Mouse (Mus musculus) midbrain, embryonic 13.5 days (tissue): ENCODE data around the gene Rbl1. TPM values are rescaled to one million over a fixed set of nuclear protein-coding genes. Genes with fewer than 3 reads are reported as not detected.

ENCODE experiments used
- ATAC-seq: fragments of 200-750 bp; cut with Nextera tagmentation; 2 replicates; pipeline ENCODE4 v1.8.0; 2017; ENCODE audit warnings: mild to moderate bottlenecking, moderate TSS enrichment, moderate library complexity
- H3K27ac ChIP-seq: fragments of 300-500 bp; sonication (generic); 2 replicates; pipeline ENCODE4 v1.5.1; 2015; ENCODE audit warnings: inconsistent platforms, mild to moderate bottlenecking, moderate library complexity
- H3K27me3 ChIP-seq: fragments of 300-500 bp; sonication (generic); 2 replicates; pipeline ENCODE4 v1.6.1; 2015; ENCODE audit warnings: mild to moderate bottlenecking, inconsistent platforms
- H3K36me3 ChIP-seq: fragments of 300-500 bp; sonication (generic); 2 replicates; pipeline ENCODE4 v1.6.1; 2015; ENCODE audit warnings: mild to moderate bottlenecking, inconsistent platforms
- H3K4me1 ChIP-seq: fragments of 300-500 bp; sonication (generic); replicated peaks from 2 replicates; pipeline ENCODE4 v1.6.1; 2015; ENCODE audit warnings: inconsistent platforms
- H3K4me2 ChIP-seq: fragments of 300-500 bp; sonication (generic); replicated peaks from 2 replicates; pipeline ENCODE4 v1.6.1; 2015; ENCODE audit warnings: moderate library complexity, mild to moderate bottlenecking, inconsistent platforms
- H3K4me3 ChIP-seq: fragments of 300-500 bp; sonication (generic); replicated peaks from 2 replicates; pipeline ENCODE4 v1.5.1; 2015; ENCODE audit warnings: mild to moderate bottlenecking, inconsistent platforms
- H3K9ac ChIP-seq: fragments of 300-500 bp; sonication (generic); replicated peaks from 2 replicates; pipeline ENCODE4 v1.6.1; 2015; ENCODE audit warnings: mild to moderate bottlenecking, inconsistent platforms
- H3K9me3 ChIP-seq: fragments of 300-500 bp; sonication (generic); 2 replicates; pipeline ENCODE4 v1.6.1; 2016; ENCODE audit warnings: mild to moderate bottlenecking, inconsistent platforms
- WGBS: fragments of 180-500 bp; shearing (Covaris S2); methylation state at CpG from one replicate; pipeline ENCODE4 v1.1.7; 2015; 5-methylcytosine and 5-hydroxymethylcytosine counted together
- polyA plus RNA-seq: library from polyadenylated mRNA; unstranded; fragments of >200 nt; fragmentation: Nextera tagmentation; extraction: Ambion mirVana; gene quantifications from 2 replicates; pipeline ENCODE4 v1.2.1, GENCODE M21; 2015

Gene Rbl1
- polyA plus RNA-seq, 1 experiment from 2014 or later = 13.8 TPM

- no peak for ATAC-seq
- Histone ChIP-seq H3K4me2 (no peak overlapping the region), H3K27me3 (no peaks in the 10 kb centered on the region), H3K4me3 (no peak overlapping the region), H3K9ac (no peak overlapping the region), H3K27ac (no peak overlapping the region), H3K36me3 (no peaks in the 10 kb centered on the region), H3K4me1 (peaks cover 9% of the 10 kb centered on the region; the same call in 1 of the 2 replicates), H3K9me3 (no peaks in the 10 kb centered on the region)
- WGBS = 90% methylated on average over 8 of the region's 8 CpGs
These were observed 73.4 kb downstream of the Rbl1 start for GRCm38 (mm10) chr2:157130813-157131514.

DNA sequence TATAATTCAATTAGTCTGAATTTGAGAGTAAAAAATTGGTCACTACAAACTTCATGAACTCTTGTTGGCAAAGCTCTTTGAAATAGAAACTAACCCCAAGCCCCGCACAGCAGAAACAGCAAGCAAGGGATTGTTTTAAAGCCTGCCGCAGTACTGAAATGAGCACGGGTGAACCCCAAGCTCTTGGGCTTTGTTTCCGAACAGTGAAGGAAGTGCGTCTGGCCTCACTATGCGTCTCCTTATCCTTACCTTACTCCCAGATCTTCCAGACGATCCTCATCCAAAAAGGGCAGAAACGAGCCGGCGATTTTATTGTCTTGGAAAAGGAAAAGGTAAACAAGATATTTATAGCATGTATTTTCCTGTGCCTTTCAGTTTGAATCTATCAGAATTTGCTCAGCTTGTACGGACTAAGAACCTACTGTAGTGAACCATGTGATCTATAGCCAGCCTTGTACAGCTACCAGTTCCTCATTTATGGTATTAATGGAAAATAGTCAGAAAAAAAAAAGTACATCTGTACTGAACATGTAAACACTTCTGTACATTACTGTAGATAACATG lies 74.7 kb downstream of the Rbl1 start:
- no peak overlapping the region for H3K4me3 ChIP-seq
- WGBS = 87% methylated on average over 11 of the region's 11 CpGs
- H3K9ac ChIP-seq = no peak overlapping the region

GRCm38 (mm10) chr2:157129096-157129495 lies 75.2 kb downstream of the Rbl1 start:
- ATAC-seq = no peak
- H3K9me3 ChIP-seq = no peaks in the 10 kb centered on the region
- no peaks in the 10 kb centered on the region for H3K36me3 ChIP-seq
- no peak overlapping the region for H3K4me3 ChIP-seq
- no peak overlapping the region for H3K27ac ChIP-seq
- H3K27me3 ChIP-seq = no peaks in the 10 kb centered on the region
- peaks cover 5% of the 10 kb centered on the region; the same call in 1 of the 2 replicates for H3K4me1 ChIP-seq
- no peak overlapping the region for H3K4me2 ChIP-seq
- no peak overlapping the region for H3K9ac ChIP-seq
- WGBS = 95% methylated on average over 4 of the region's 4 CpGs

More for the DNA sequence above, 74.7 kb downstream of the Rbl1 start:
- H3K36me3 ChIP-seq = no peaks in the 10 kb centered on the region
- no peaks in the 10 kb centered on the region for H3K9me3 ChIP-seq
- peaks cover 9% of the 10 kb centered on the region; the same call in 1 of the 2 replicates for H3K4me1 ChIP-seq
- H3K27me3 ChIP-seq = no peaks in the 10 kb centered on the region
- no peak overlapping the region for H3K27ac ChIP-seq
- ATAC-seq = no peak
- H3K4me2 ChIP-seq = no peak overlapping the region

- no peak for ATAC-seq
- no peak overlapping the region for H3K4me2 ChIP-seq
- no peaks in the 10 kb centered on the region for H3K36me3 ChIP-seq
- no peaks in the 10 kb centered on the region for H3K4me1 ChIP-seq
- H3K4me3 ChIP-seq = no peak overlapping the region
- WGBS = 66% methylated on average over 4 of the region's 4 CpGs
- H3K27ac ChIP-seq = no peak overlapping the region
- H3K9me3 ChIP-seq = no peaks in the 10 kb centered on the region
- H3K27me3 ChIP-seq = no peaks in the 10 kb centered on the region
- H3K9ac ChIP-seq = no peak overlapping the region
These were observed 76.3 kb downstream of the Rbl1 start for GRCm38 (mm10) chr2:157128072-157128471.

- no peaks in the 10 kb centered on the region for H3K27me3 ChIP-seq
These were observed 77.0 kb downstream of the Rbl1 start for GRCm38 (mm10) chr2:157127370-157127769.

GRCm38 (mm10) chr2:157125246-157125645 lies 79.1 kb downstream of the Rbl1 start:
- no peak for ATAC-seq
- Histone ChIP-seq H3K4me2 (no peak overlapping the region), H3K27ac (no peak overlapping the region), H3K4me1 (no peaks in the 10 kb centered on the region), H3K4me3 (no peak overlapping the region), H3K36me3 (peaks cover 6% of the 10 kb centered on the region; the same call in 1 of the 2 replicates), H3K9ac (no peak overlapping the region), H3K9me3 (no peaks in the 10 kb centered on the region), H3K27me3 (no peaks in the 10 kb centered on the region)
- WGBS = 91% methylated on average over 3 of the region's 3 CpGs

More at GRCm38 (mm10) chr2:157127370-157127769, 77.0 kb downstream of the Rbl1 start:
- no peaks in the 10 kb centered on the region for H3K36me3 ChIP-seq
- no peak overlapping the region for H3K4me2 ChIP-seq
- H3K9me3 ChIP-seq = no peaks in the 10 kb centered on the region
- H3K4me1 ChIP-seq = no peaks in the 10 kb centered on the region
- H3K9ac ChIP-seq = no peak overlapping the region
- ATAC-seq = no peak
- 85% methylated on average over 3 of the region's 3 CpGs for WGBS
- no peak overlapping the region for H3K27ac ChIP-seq
- no peak overlapping the region for H3K4me3 ChIP-seq

DNA sequence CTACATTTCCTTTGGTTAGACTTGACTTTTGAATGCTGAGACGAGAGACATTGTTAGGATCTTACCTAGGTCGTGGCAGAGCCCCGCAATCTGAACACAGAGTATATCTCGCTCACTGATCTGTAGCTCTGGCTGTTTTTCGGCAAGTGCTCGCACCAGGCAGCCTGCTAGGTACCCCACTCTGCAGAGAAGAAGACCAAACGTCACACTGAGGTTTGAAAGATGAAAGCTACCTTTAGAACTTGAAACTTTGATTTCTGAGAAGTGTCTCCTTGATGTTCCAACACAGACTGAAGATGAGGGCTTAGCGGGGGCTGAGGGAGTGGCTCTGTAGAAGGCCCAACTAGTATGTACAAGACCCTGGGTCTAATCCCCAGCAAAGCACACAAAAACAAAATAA lies 82.6 kb downstream of the Rbl1 start:
- 91% methylated on average over 8 of the region's 8 CpGs for WGBS
- no peak overlapping the region for H3K27ac ChIP-seq
- no peak overlapping the region for H3K4me2 ChIP-seq
- peaks cover 14% of the 10 kb centered on the region for H3K36me3 ChIP-seq
- no peaks in the 10 kb centered on the region for H3K4me1 ChIP-seq
- no peak overlapping the region for H3K9ac ChIP-seq
- ATAC-seq = no peak
- H3K4me3 ChIP-seq = no peak overlapping the region
- H3K9me3 ChIP-seq = no peaks in the 10 kb centered on the region
- H3K27me3 ChIP-seq = no peaks in the 10 kb centered on the region

- no peak overlapping the region for H3K27ac ChIP-seq
- no peaks in the 10 kb centered on the region for H3K9me3 ChIP-seq
- peaks cover 18% of the 10 kb centered on the region for H3K36me3 ChIP-seq
- H3K27me3 ChIP-seq = no peaks in the 10 kb centered on the region
- no peak overlapping the region for H3K9ac ChIP-seq
- 80% methylated on average over 3 of the region's 3 CpGs for WGBS
- H3K4me3 ChIP-seq = no peak overlapping the region
- no peak for ATAC-seq
- no peaks in the 10 kb centered on the region for H3K4me1 ChIP-seq
- H3K4me2 ChIP-seq = no peak overlapping the region
These were observed 85.3 kb downstream of the Rbl1 start for GRCm38 (mm10) chr2:157119075-157119474.

DNA sequence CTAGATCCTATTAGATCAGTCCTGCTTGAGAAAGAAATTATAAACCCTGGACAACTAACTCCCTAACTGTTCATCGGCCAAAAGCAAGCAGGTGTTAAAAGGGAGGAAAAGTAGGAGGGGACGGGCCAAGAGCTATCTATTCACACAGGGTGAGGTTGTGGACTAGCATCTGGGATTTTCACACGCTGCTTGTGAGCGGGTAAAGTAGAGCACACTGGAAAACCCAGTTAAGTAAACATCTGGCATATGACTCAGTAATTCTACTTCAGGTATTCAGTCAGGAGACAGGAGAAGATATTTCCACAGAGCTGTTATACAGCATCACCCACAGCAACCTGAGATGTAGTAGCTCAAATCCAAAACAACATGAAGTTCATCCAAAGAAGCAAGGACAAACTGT lies 85.8 kb downstream of the Rbl1 start:
- Histone ChIP-seq H3K4me3 (no peak overlapping the region), H3K36me3 (peaks cover 23% of the 10 kb centered on the region), H3K9ac (no peak overlapping the region), H3K4me2 (no peak overlapping the region), H3K27ac (no peak overlapping the region), H3K9me3 (no peaks in the 10 kb centered on the region), H3K4me1 (no peaks in the 10 kb centered on the region), H3K27me3 (no peaks in the 10 kb centered on the region)
- WGBS = 85% methylated on average over 4 of the region's 4 CpGs
- no peak for ATAC-seq

- H3K4me3 ChIP-seq = no peak overlapping the region
These were observed 87.4 kb downstream of the Rbl1 start for GRCm38 (mm10) chr2:157116964-157117363.

DNA sequence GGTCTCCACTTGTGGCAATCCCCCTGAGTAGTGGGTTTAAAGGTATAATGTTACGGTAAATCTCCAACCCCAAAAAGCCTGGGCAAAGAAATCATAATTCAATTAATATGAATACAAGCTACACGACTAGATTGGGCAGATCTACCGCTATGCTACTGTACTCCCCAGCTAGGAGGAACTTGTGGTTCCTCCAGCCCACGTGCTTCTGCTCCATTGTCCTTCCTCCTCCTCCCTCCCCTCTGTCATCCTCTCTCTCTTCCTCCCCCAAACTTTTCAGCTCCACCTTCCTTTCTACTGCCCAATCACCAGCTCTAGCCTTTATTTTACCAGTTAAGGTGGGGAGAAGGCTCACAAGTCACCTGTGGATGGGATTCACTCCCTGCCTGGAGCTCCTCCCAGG lies 96.1 kb downstream of the Rbl1 start:
- no peak overlapping the region for H3K27ac ChIP-seq
- H3K27me3 ChIP-seq = no peaks in the 10 kb centered on the region
- H3K4me1 ChIP-seq = no peaks in the 10 kb centered on the region
- H3K9me3 ChIP-seq = no peaks in the 10 kb centered on the region
- ATAC-seq = no peak
- H3K4me2 ChIP-seq = no peak overlapping the region
- H3K9ac ChIP-seq = no peak overlapping the region
- H3K4me3 ChIP-seq = no peak overlapping the region
- 92% methylated on average over 4 of the region's 4 CpGs for WGBS
- peaks cover 24% of the 10 kb centered on the region for H3K36me3 ChIP-seq

More at GRCm38 (mm10) chr2:157116964-157117363, 87.4 kb downstream of the Rbl1 start:
- Histone ChIP-seq H3K27ac (no peak overlapping the region), H3K9me3 (no peaks in the 10 kb centered on the region), H3K4me2 (no peak overlapping the region), H3K27me3 (no peaks in the 10 kb centered on the region), H3K9ac (no peak overlapping the region), H3K4me1 (no peaks in the 10 kb centered on the region), H3K36me3 (peaks cover 31% of the 10 kb centered on the region)
- 22% methylated on average over 3 of the region's 3 CpGs for WGBS
- ATAC-seq = no peak

- H3K4me1 ChIP-seq = no peaks in the 10 kb centered on the region
- H3K9ac ChIP-seq = no peak overlapping the region
- no peaks in the 10 kb centered on the region for H3K9me3 ChIP-seq
- H3K4me3 ChIP-seq = no peak overlapping the region
- no peak overlapping the region for H3K27ac ChIP-seq
- no peaks in the 10 kb centered on the region for H3K27me3 ChIP-seq
- no peak for ATAC-seq
- peaks cover 43% of the 10 kb centered on the region for H3K36me3 ChIP-seq
- WGBS = 91% methylated on average over 8 of the region's 8 CpGs
- no peak overlapping the region for H3K4me2 ChIP-seq
These were observed 99.9 kb downstream of the Rbl1 start for GRCm38 (mm10) chr2:157104454-157104853.
